Mouse (Mus musculus) left cerebral cortex, adult 2 months (tissue): ENCODE data around the gene Cby3. TPM values are rescaled to one million over a fixed set of nuclear protein-coding genes. Genes with fewer than 3 reads are reported as not detected.
A peak's percentile ranks its signal among the peaks of the same experiment; 100 is the strongest.
"Not testable (repeated sequence)": the region's sequence is repeated elsewhere in the genome, so short reads cannot be mapped to it uniquely, and the experiment has no call there.

ENCODE experiments used
- DNase-seq, 2 experiments: peaks; one replicate each; pipeline ENCODE4 v3.0.0; 2021 to 2022; ENCODE audit warnings: low spot score in 2 of 2, mixed read lengths in 1 of 2; ENCODE audit errors: extremely low spot score in 1 of 2
- H3K27ac ChIP-seq: fragments of 200-600 bp; 2 replicates; pipeline ENCODE4 v1.8.1; 2022
- H3K4me3 ChIP-seq: fragments of 200-600 bp; 2 replicates; pipeline ENCODE4 v1.8.1; 2022
- CTCF ChIP-seq: fragments of 200-600 bp; IDR thresholded peaks from 2 replicates; pipeline ENCODE4 v1.8.1; 2022; ENCODE audit warnings: antibody characterized with exemption, mild to moderate bottlenecking, moderate library complexity
- intact Hi-C: fragments of 180-260 bp; cut with DNase I; formaldehyde crosslinking; loops from one replicate; pipeline ENCODE4 v1.15.1; 2025
- long read RNA-seq, 2 experiments: library from polyadenylated mRNA; stranded (forward); transcript quantifications; one replicate each; pipeline ENCODE4 v2.0.0; 2021; ENCODE audit warnings: borderline mapping rate in 2 of 2
- total RNA-seq, 2 experiments: library from RNA; stranded (reverse); gene quantifications; 2 replicates each; pipeline ENCODE4 v1.2.3; 2021

Gene Cby3
- total RNA-seq = not detected
- long read RNA-seq, experiment 1 = 0 reads
- long read RNA-seq, experiment 2 = 0 reads

DNA sequence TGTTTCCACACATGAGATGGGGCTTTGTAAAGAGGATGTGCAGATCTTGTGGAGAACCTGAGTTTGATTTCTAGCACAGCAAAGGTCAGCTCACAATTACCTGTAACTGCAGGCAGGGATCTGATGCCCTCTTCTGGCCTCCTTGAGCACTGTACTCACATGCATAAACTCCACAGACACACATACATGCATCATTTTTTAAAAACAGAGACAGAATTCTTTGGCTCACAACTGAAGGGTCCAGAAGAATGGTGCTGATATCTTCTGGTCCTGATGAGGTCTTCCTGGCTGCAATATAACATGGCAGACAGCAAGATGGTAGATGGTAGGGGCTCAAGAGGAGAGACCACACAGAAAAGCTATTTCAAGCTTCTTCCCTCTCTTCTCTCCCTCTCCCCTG is at the start of gene Cby3:
TSS of gene Cby3 (plus strand) at position 301 of the 400 bp plus-strand sequence.
- Histone ChIP-seq H3K4me3 (no peak within 1 kb of the TSS), H3K27ac (no peak within 1 kb of the TSS)
- no peak for DNase-seq
- no peak; the same call in 1 of the 2 replicates for TF ChIP-seq CTCF
- intact Hi-C loops = no loop called here

DNA sequence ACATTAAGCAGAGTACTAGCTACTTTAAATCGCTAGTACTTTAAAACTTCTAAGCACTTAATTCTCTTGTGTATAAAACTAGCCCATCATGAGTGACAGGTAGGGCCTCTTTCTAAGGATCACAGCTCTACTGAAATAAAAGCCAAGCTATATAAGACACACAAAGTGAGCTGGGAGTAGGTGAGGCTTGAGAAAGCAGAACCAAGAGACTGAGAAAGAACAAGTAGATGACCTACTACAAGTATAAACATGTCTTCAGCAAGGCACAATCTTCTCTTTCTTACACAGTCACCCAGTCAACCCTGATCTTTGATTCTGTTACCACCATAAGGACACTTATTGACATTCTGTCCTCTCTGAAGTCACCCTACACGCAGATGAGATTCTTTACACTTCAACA is 41.5 kb upstream of the Cby3 start:
- no peak overlapping the region for H3K27ac ChIP-seq
- H3K4me3 ChIP-seq = no peak overlapping the region
- DNase-seq = no peak
- TF ChIP-seq CTCF = no peak
- intact Hi-C loops = no loop called here

DNA sequence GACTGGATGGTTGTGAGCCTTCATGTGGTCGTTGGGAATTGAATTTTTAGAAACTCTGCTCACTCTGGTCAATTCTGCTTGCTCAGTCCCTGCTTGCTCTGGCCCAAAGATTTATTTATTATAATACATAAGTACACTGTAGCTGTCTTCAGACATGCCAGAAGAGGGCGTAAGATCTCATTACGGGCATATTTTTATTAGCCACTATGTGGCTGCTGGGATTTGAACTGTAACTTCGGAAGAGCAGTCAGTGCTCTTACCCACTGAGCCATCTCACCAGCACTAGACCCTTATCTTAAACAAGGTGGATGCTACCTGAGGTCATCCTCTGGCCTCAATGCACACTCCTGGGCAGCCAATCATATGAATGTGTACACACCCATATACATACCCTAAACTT is 34.9 kb upstream of the Cby3 start:
- H3K4me3 ChIP-seq, H3K27ac ChIP-seq, intact Hi-C loops, DNase-seq: not testable (repeated sequence)
- TF ChIP-seq CTCF = peak; percentile 17

GRCm38 (mm10) chr11:50321239-50321638 is 33.0 kb upstream of the Cby3 start:
- Histone ChIP-seq H3K27ac (no peak overlapping the region), H3K4me3 (no peak overlapping the region)
- no peak for TF ChIP-seq CTCF
- DNase-seq = no peak
- intact Hi-C loops = no loop called here

DNA sequence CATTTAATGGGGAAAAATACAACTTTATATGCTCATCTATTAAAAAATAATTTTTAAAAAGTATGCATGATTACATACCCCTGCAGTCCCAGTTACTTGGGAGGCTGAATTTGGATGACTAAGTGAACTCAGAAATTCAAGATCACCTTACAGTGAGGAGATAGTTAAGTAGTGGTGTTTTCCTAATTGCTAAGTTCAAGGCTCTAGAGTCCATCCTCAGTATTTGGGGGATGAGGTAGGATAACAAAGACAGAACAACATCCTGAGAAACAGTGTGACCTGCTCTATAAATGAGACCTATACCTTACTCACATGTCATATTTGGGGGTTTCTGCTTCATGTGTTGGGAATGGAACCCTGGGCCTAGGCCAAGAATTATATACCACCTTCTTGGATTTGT is 31.9 kb upstream of the Cby3 start:
- no peak for TF ChIP-seq CTCF
- H3K4me3 ChIP-seq = no peak overlapping the region
- no peak overlapping the region for H3K27ac ChIP-seq
- intact Hi-C loops = no loop called here
- no peak for DNase-seq

GRCm38 (mm10) chr11:50323843-50324242 is 30.4 kb upstream of the Cby3 start:
- Histone ChIP-seq H3K4me3 (peak overlapping the region; percentile 77; the same call in 1 of the 2 replicates), H3K27ac (no peak overlapping the region)
- intact Hi-C loops = loop anchor here (2.0 kb wide), 2 partner anchors 31 to 41 kb away; partner anchors contain the start of gene Maml1
- no peak for TF ChIP-seq CTCF
- DNase-seq = no peak

- intact Hi-C loops = loop anchor here (2.0 to 5.0 kb wide), 3 partner anchors 32 to 52 kb away; partner anchors contain the start of genes Hnrnph1 and Maml1
- DNase-seq = no peak
- TF ChIP-seq CTCF = no peak
Observed at GRCm38 (mm10) chr11:50324751-50325471, 29.4 kb upstream of the Cby3 start.

DNA sequence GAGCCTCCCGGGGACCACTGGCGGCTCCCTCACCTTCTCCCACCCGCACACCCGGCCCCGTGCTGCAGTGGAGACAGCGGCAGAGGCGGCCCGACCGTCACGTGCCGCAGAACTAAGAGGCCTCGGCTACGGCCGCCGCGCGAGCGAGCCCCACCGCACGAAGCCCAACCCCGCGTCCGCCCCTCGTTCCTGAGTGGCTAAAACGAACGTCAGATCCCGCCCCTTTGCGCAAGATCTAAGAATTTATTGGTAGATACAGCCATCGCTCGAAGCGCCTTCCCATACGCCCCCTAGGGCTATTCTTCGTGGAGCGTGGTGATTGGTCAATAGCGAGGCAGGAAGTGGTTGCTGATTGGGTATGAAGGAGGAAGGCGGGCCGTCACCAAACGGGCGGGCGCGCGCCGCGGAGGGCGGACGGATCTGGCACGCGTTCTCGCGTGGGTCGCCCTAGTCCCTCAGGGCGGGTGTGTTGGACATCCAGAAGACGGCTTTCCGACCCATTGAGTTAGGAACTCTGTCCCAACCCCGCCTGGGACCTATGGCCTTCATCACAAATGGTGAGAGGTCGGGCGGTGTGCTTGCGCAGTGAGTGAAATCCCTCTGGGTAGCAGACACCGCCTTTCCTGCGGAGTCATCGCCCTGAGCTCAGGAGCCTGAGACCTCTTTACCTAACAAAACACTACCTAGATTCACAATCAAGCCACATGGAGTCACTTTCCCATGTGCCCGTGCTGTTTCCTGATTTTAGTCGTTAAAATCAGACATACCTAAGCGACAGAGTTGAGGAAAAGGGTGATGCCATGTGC is 28.6 kb upstream of the Cby3 start, which contains the start of gene Canx:
TSS of gene Canx (minus strand) at position 178 of the 806 bp plus-strand sequence.
- intact Hi-C loops = loop anchor here (2.0 to 5.0 kb wide), 3 partner anchors 33 to 52 kb away; partner anchors contain the start of genes Hnrnph1 and Maml1
- peak; percentile 99 for DNase-seq
- peak within 1 kb of the TSS; percentile 98 for H3K27ac ChIP-seq
- peak within 1 kb of the TSS; percentile 77 for H3K4me3 ChIP-seq
- no peak; the same call in 1 of the 2 replicates for TF ChIP-seq CTCF

More at GRCm38 (mm10) chr11:50324751-50325471, 29.4 kb upstream of the Cby3 start:
- Histone ChIP-seq H3K4me3 (peak overlapping the region; percentile 77), H3K27ac (peak overlapping the region; percentile 94)

DNA sequence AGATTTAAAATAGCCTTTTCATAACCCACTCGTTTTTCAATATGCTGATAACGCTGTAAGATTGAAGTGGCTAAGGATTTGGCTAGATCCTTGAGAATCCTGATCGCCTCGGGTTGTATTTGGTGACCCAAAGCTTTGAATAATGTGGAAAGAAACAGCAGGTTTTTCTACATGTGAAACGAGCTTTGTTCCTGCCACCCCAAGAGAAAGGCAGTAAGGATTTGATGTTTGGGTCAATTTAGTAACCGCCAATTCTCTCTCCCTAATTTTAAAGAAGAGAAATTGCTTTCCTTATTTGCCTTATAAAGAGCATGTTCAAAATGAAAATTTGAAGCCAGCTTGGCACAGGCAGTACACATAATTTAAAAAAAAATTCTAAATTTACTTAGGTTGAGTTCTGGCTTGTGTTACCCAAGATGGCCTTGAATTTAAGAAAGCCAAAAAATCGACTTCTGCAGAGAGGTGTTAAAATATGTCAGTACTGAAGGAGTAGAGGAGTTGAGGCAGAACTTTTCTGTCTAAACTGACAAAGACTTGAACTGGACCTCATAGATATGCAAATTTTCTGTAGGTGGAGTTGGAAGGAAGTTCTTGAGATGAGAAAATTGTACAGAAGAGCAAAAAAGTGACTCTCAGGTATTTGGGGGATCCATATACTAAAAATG is 27.8 kb upstream of the Cby3 start:
- no peak for DNase-seq
- Histone ChIP-seq H3K4me3 (peak overlapping the region; percentile 77), H3K27ac (peak overlapping the region; percentile 98)
- TF ChIP-seq CTCF = no peak
- intact Hi-C loops = loop anchor here (5.0 kb wide), 1 partner anchor 51 kb away; the partner anchor contains the start of gene Hnrnph1

- no peak for TF ChIP-seq CTCF
- intact Hi-C loops = loop anchor here (5.0 kb wide), 1 partner anchor 49 kb away; the partner anchor contains the start of gene Hnrnph1
Observed at GRCm38 (mm10) chr11:50328075-50328625, 26.1 kb upstream of the Cby3 start.

GRCm38 (mm10) chr11:50329378-50329777 is 24.9 kb upstream of the Cby3 start:
- no peak overlapping the region for H3K27ac ChIP-seq
- no peak for DNase-seq
- no peak for TF ChIP-seq CTCF
- H3K4me3 ChIP-seq = no peak overlapping the region
- intact Hi-C loops = loop anchor here (5.0 kb wide), 1 partner anchor 48 kb away; the partner anchor contains the start of gene Hnrnph1

More at GRCm38 (mm10) chr11:50328075-50328625, 26.1 kb upstream of the Cby3 start:
- DNase-seq = no peak
- Histone ChIP-seq H3K27ac (no peak overlapping the region), H3K4me3 (no peak overlapping the region)
